Mouse (Mus musculus) right cerebral cortex, adult 18-20 months (tissue): Measurements from ENCODE around the gene Glt1d1.

Source experiments
- DNase-seq: peaks from one replicate; pipeline ENCODE4 v3.0.0; 2022; ENCODE audit warnings: mixed read lengths

Gene Glt1d1

DNA sequence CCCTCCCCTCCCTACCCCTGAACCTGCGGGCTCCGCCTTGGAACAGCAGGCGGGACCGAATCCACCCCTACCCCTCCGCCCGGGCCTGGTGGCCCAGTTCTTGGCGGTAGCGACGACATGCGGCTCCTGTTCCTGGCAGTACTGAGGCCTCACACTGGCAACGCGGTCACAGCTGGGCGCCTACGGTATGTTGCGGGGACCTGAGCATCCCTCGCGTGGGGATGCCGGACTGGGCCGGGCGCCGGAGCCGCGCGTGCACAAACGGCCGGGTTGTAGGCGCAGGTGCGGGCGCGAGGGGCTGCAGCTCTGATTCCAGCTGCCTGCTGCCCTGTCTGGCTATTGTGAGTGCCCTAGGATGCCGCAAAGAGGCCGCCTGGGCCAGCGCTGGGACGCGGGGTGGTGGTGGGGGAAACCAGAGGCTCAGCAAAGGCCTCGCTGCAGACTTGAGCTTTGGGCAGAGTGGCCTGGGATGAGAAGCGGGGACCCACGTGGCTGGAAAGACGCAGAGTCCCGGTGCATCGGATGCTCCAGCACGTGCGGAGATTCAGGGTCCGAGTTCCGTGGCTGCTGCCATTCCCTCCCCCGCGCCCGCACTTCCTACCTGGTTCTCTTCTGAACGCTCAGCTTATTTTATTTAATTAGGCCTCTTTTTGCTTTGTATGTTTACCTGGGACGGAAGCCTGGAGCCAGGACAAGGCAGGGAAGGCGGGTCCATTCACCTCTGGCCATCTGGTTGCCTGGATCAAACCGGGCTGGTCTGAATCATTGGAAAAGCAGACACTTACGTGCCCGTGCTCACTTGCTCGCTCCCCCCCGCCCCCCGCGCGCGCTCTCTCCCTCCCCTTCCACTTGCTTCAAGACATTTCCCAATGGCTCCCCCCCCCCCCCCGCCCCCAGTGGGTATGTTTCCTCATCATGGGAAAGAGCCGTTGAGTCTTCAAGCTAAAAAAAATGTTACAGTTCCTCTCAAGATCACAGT, at the start of gene Glt1d1, which contains the start of gene Slc15a4:
TSS of gene Glt1d1 (plus strand) at position 96 of the 979 bp plus-strand sequence.
TSS of gene Slc15a4 (minus strand) at position 731 of the 979 bp plus-strand sequence.
- peak; percentile 60 for DNase-seq

DNA sequence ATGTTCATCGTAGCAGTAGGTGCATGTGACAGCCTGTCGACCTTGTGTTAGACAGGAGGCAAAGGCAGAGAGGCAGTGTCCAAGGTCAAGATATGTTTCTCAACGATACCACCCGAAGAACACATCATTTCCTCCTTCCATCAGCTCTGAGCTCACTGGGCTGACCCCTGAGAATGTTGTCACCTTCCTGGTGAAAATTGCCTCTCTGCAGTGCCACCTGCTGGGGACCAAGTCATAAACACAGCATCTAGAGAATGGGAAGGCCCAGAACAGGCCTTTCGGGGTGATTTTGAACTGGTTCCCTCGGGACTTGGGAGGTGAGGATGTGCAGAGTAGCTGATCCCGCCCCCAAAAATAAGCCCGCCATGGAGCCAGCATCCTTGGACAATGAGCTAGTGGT, 48.4 kb upstream of the Glt1d1 start:
- DNase-seq, result no peak

DNA sequence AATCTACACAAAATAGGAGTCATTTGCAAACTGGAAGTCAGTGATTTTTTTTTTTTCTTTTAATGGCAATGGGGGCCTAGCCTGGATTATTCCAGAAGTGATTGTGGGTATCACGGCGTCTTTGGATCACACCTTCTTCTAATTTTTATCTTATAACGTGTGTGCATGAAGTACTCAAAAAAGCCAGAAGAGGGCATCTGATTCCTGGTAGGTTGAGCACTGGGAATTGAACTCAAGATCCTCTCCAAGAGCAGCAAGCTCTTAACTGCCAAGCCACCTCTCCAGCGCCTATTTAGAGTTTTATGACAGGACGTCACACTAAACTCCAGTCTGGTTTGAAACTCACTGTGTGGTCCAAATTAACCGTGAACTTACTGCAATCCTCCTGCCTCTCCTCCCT, 44.2 kb upstream of the Glt1d1 start:
- no peak for DNase-seq

DNA sequence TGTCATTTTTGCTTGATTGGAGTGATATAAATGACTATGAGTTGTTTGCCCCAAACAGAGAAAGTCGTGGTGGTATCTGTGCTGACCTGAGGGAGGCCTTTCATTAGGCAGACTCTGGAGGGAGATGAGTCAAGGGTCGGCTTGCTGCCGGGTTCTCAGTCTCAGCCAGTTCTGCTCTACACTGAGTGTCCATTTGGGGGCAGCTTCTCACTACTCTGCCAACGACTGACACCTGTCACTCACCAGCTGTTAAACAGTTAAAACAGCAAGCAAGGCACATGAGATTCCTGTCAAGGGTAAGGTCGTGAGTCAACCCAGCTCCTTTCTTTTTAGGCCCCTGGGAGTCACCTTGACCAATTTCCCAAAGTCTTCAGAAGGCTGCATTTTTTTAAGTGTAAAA, 39.7 kb upstream of the Glt1d1 start:
- no peak for DNase-seq

DNA sequence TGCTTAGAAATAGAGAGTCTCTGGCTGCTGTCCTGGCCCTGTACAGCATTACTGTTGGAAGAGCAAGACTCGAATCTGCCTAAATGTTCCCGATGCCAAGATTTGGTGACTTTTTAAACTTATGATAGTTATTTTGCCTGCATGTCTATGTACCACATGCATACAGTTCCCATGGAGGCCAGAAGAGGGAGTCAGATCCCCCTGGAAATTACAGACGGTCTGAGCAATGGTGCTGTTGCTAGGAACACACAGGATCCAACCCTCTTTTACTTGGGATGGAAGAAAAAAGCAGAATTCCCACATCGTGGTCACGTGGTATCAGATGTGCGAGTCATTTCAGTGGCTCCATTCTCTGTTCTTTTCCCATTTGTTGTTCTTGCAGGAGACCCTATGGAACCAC, 39.2 kb upstream of the Glt1d1 start:
- DNase-seq, result peak; percentile 36

DNA sequence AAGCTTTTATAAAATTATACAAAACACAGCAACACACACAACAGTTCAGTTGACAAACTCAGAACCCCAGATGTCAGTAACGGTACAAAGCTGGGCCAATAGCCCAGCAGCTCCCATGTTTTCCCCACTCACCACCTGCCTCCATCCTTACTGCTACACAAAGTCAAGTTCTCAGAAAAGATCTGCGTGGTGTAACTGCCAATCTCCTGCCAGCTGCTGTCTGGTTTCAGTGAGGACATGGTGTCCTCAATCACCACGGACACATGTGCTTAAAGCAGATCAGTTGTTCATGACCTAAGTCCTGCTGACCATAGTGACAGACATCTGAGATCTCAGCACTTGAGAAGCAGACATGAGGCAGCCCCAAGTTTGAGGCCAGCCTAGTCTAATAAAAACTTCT, 36.4 kb upstream of the Glt1d1 start:
- no peak for DNase-seq

DNA sequence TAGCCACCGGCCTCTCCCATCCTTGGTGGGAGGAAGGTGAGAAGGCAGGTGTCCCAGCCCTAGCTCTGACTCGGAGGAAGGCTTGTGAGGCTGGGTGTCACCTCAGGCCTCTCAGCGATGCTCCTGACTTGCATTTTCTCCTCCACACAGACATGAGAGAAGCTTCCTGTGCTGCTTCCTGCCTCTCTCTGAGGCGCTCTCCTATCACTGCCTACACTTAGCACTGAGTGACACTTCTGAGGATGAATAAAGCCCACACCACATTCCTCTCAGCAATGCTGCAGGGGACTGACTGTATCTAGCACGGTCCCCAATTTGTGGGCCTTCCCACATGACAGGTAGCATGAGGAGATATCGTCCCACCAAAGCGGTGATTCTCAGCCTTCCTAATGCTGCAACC, 35.2 kb upstream of the Glt1d1 start:
- DNase-seq, result peak; percentile 26

DNA sequence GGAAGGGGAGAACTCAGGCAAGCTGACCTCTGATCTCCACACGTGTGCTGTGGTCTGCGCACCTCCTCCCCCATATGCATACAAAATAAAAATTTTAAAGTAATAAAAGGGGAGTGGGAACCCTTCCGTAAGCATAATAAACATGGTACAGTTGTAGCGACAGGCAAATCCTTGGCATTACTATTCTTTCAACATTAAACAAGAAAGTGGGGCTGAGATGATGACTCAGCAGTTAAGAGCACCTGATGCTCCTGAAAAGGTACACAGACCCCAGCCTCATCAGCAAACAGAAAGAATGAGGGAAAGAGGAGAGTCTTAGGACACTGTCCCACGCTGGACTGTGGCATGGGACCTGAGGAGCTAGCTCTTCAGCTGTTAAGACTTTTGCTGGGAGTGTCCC, 29.1 kb upstream of the Glt1d1 start:
- no peak for DNase-seq

DNA sequence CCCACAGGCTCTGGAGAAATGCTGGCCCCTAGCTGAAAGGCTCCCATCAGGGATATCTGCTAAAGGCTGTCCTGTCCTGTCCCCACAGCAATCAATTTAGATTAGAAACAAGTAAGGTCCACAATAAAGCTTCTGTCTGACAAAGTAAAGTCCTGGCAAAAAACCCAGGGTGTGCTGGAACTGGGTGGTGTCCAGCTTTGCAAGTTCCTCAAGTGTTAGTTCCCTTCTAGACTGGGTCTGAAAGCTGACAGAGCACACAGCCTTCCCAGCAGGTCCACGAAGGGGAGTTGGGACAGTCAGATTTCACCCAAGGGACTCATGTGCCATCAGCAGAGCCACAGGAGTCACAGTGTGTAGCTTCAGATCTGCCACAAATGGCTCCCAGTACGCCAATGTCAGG, 24.6 kb upstream of the Glt1d1 start:
- no peak for DNase-seq

DNA sequence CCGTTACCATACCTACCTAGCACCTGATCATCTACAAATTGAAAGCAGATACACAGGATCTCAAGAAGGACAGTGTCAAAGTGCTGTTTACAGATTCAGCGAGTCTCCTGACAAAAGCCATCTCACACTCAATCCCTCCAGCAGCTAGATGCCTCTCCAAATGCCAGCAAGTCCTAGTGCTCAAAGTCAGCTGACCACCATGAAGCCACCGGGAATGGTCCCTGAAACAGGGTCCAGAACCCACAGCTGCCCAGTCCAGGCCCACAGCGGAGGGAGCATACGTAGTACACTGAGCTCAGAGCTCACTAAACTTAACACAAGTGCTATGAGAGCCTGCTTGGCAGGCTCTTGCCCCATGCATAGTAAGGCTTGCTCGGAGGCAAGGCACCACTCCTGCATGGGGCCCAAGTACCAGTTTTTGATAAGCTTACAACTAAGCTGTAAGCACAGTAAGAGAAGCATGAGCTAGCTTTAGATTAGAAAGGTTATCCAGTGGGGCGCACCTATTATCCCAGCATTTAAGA, 22.8 kb upstream of the Glt1d1 start:
- DNase-seq, result no peak

DNA sequence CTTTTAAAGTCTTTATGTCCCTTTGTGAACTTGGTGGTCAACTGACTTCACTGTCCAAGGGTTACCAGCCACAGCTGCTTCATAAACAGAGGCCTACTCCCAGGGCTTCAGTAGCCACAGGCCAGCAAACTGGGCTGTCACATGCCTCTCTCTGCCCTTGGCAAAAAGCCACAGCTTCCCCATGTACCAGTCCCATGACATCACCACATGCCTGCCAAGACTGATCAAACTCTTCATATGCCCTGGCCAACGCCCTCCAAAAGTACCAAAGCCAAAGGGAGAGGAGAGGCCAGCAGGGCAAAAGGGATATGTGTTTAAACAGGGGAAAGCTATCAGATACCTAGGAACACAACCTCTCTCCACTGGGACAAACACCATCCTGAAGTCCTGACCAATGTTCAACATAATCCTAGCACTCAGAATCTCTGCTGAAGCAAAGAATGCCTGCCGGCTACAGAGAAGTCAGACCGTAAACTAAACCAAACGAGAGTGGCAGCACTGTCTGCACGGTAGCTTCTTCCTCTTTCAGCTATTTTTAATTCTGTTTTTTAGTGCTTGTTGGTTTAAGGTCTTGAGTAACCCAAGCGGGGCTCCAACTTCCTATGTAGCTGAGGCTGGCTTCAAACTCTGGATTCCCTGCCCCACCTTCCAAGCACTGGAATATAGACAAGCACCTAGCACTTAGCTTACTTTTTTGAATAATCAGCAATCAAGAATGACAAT, 21.1 kb upstream of the Glt1d1 start:
- peak; percentile 68 for DNase-seq

DNA sequence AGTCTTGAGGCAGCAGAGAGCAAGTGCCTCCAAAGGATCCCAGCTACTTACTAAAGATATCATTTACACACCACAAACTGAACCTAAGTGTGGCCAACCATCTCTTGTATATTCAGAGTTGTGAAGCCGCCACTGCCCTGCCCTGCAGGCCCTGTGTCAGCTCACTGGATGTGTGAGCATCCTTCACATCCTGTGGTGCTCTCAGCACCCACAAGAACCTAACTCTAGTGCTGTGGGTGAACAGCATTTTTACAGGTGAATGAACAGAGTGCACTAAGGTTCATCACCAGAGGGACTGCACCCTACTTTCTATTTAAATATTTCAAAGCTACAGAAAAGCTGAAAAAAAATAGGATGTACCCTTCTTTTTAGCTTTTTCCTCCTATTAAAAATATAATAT, 20.2 kb upstream of the Glt1d1 start:
- DNase-seq, result no peak

DNA sequence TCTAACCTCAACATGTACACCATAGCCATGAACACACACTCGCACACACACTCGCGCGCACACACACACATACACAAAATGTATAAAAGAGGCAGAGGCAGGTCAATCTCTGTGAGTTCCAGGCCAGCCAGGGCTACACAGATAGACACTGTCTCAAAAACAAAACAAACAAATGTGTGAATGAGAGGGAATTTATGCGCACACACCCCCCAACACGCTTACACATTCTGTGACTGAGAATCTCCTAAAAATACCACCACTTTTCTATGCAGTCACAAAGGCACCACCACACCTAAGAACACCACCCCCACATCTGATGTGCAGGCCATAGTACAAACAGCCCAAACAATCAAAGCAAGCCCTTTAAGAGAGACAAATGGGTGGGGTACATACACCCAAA, 19.7 kb upstream of the Glt1d1 start:
- DNase-seq, result no peak

DNA sequence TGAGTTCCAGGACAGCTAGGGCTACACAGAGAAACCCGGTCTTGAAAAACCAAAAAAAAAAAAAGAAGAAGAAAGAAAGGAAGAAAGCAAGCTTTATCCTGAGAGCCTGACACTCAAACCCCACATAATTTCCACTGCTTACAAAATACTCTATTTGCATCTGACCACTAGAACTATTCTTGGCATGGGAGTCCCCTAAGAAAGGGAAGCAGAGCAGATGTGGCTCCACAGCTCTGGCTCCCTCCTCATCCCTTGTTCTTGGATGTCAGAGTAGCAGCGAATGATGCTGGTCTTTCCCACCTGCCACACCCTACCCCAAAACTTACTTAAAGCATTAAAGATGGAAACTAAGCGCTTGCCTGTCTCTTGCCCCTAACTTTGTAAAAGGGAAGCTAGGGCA, 16.6 kb upstream of the Glt1d1 start:
- DNase-seq, result no peak

DNA sequence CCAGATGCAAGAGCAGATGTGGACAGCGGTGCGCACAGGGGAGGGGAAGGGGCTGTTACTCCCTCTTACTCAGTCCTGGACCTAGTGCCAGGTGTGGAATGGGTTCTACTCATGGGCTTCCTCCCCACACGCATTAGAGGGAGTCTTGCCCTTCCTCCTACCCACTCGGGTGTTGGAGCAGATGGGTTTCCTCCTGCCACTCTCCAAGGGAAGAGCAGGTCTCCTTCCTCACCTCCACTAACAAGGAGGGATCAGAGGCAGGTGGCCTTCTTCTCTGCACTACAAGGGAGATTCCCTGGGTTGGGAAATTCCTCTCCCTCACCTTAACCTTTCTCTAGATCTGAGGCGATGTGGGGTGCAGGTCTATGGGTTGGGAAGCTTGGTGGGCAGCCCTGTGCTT, 15.9 kb upstream of the Glt1d1 start:
- DNase-seq, result no peak

DNA sequence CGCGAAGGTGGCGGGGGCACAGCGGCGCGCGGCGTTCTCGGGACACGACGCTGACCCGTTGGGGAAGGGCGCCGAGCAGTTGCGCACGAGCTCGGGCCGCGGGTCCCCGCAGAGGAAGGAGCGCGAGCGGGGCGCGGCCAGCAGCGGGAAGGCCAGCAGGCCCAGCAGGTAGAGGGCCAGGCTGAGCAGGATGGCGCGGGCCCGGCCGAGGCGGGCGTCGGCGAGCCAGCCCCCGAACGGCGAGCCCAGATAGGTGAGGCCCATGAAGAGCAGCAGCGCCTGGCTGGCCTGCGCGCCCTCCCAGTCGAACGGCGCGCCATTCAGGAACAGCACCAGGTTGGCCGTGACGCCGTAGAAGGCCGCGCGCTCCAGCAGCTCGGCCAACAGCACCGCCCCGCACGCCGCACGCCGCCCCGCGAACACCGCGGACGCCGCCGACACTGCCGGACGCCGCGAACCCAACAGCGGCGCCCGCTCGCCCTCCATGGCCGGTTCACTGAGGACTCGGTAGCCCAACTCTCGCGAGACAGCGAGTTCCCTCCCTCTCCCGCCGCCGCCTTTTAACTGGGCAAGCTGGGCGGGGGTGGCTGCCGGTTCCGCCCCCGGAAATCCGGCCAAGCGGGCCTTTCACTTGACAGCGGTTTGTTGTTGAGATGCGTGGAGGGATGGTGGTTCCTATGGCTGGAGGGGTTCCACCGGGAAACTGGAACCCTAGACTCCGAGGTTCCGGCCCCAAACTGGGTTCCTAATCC, 15.0 kb upstream of the Glt1d1 start:
- peak; percentile 99 for DNase-seq

DNA sequence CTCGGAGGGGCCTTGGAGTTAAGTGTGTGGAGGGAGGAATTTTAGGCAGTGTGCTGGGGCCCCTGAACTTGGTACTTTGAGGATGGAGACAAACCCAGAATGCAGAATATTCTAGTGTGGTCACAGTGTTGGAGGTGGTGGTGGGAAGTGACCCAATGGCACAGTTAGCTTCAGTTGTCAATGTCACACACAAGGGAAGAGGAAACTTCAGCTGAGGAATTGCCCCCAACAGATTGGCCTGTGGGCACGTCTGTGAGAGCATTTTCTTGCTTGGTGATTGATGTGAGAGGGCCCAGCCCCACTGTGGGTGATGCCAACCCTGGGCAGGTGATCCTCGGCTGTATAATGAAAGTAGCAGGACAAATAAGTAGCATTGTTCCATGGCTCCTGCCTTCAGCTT, 13.2 kb upstream of the Glt1d1 start:
- DNase-seq, result no peak

DNA sequence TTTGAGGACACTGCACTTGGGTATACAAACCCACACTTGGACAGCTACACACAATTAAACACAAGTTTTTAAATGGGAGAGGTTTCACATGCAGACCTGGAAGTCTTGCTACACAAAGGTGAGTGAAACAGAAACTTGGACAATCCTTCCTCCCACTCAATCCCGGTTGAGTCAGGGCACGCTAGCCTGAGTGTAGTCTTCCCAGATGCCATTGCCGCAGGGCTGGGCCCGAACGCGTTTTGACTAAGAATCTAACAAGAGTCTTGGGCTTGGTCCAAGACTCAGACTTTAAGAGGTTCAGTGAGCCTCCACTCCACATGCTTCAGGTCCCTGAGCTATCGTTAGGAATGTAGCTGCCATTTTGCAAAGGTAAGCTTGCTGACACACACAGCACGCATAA, 11.7 kb upstream of the Glt1d1 start:
- no peak for DNase-seq

DNA sequence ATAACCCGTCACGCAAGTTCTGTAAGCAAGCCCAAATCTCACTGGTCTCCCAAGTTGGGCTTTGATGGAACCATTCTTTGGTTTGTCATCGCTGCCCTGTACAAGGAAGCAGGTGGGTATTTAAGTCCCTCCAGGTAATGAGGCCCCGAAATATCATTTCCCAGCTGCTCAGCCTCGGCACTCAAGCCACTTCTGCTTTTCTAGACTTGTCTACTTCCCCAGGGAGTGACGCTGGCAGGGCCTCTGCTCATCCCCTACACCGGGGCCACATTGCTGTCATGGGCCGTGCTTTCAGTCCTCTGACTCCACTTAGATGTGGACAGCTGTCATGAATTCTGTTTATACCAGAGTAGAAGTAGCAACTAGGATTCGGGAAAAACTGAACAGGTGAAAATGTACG, 11.0 kb upstream of the Glt1d1 start:
- DNase-seq, result no peak

DNA sequence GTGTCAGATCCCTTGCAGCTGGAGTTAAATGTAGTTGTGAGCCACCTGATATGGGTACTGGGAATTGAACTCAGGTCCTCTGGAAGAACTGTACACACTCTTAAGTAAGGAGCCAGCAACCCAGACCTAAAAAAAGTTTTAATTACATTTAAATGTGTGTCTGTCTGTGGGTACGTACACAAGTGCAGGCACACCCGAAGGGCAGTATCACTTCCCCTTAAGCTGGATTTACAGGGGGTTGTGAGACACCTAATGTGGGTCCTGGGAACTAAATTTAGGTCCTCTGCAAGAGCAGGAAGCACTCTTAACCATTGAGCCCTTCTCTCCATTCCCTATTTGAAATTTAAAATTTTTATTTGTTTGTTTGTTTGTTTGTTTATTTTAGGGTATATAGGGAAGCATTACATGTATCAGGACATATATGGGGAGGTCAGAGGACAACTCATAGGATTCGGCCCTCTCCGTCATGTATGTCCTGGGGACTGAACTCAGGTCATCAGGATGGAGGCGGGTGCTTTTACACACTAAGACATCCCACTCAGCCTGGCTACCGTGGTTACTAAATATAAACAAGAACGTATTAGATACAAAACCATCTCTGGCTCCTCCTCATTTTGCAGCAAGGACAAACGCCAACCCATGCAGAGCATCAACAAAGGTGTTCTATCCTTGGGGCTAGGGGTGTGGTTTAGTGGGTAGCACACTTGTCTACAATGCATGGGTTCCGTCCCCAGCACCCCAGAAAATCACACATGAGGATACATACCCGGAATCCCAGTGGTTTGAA, 7.4 kb upstream of the Glt1d1 start:
- DNase-seq, result no peak

DNA sequence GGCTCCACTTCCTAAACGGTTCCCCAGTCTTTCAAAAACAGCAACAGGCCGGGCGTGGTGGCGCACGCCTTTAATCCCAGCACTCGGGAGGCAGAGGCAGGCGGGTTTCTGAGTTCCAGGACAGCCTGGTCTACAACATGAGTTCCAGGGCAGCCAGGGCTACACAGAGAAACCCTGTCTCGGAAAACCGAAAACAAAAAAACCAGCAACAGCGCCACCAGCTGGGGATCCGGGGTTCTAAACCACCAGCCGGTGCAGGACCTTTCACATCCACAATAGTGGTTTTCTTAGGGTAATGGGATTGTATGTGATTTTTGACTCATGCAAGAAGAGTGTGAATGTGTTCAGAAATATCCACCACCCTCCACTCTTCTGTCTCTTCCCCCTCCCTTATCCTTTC, 4.8 kb upstream of the Glt1d1 start:
- DNase-seq, result no peak

DNA sequence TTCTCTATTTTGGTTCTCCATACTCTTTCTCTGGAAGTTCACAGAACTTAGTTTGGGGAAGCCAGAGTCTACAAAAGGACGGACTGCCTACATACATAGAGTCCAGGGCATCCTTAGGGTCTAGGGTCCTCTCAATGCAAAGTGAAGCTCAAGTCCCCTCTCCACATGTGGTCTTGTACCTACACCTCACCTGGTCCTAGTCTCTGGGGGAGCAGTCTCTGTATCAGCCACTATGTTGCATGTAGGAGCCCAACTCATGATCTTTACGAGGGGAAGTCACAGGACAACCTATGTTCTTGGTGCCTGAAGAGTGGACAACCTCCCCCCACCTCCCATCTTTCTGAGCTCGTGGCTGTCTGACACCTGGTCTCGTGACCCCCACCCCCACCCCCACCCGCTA, 391 bp upstream of the Glt1d1 start:
- DNase-seq, result no peak
